Mouse (Mus musculus): ENCODE results near the gene Aars2. TPM values are rescaled to one million over a fixed set of nuclear protein-coding genes. Genes with fewer than 3 reads are reported as not detected.

The Aars2 gene
- 5.1 and 8.6 TPM in 2 replicates for polyA plus RNA-seq (2015; fragmentation: Nextera tagmentation; extraction: Ambion mirVana)

DNA sequence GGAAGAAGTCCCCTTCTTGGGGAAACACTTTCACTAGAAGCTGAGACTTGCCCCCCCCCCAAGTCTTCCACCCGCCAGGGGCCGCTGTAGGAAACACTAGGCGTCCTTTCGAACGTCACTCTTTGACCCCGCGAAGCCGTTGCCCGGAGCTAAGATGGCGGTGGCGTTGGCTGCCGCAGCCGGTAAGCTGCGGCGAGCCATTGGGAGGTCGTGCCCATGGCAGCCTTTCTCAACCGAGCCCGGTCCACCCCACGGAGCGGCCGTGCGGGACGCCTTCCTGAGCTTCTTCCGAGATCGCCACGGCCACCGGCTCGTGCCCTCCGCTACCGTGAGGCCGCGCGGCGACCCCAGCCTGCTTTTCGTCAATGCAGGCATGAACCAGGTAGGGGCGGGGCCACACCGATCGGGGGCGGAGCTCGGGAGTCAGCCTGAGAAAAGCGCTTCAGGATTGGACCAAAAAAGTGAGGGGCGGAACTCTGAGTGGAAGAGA lies at the start of gene Aars2:
Gene Aars2, plus strand, starts transcription at position 142 of the 490 bp plus-strand sequence.

GRCm38 (mm10) chr17:45474669-45475465 lies 31.8 kb upstream of the Aars2 start, which contains the start of gene Spats1:
Gene Spats1 (minus strand): TSS chr17:45475415.

DNA sequence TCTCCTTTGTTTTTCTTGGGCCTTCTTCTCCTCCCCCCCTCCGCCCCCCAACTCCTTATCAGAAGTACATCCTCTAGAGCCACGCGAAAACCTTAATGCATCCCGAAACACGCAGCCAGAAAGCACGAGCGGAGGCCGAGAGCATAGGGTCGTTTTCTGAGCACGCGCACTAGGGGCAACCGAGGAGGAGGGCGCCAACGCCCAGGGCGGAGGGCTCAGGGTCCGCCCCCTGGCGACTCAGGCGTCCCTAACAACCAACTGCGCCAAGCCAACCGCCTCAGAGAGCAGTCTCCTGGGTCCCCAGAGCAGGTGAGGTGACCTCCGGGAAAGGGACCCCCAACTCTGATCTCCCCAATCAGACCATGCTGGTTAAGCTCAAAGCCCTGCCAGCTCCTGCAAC lies 16.6 kb downstream of the Aars2 start, which contains the start of gene Tcte1:
Gene Tcte1, plus strand, starts transcription at position 172 of the 400 bp plus-strand sequence.

DNA sequence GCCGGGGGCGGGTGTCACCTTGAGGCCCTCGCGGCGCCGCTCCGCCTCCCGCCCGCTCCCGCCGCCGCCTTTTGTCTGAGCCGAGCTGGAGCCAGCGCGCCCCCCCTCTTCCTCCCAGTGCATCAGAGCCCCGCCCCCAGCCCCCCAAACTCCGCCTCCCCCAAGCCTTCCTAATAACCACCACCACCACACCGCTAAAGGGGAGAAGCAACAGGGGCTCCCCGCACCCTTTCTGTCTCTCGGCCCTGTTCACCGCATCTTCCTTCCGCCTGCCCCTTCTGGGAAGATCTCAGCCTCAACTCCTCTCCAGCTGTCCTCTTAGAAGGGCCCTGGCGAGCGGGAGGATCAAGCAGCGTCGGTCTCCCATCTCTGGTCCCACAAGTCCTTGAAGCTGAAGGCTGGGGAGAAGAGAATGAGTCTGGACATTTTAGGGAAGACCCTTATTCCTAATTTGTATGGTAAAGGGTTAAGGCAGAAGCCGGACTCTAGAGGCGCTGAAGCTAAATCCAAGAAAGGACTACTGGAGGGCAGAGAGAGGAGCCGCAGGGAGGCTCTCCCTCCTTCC lies 43.1 kb downstream of the Aars2 start, which contains the start of gene Tmem151b:
Gene Tmem151b, minus strand, starts transcription at position 61 of the 565 bp plus-strand sequence.

GRCm38 (mm10) chr17:45555452-45556106 lies 48.9 kb downstream of the Aars2 start, which contains the start of gene Nfkbie:
Gene Nfkbie (plus strand): TSS chr17:45555703.

DNA sequence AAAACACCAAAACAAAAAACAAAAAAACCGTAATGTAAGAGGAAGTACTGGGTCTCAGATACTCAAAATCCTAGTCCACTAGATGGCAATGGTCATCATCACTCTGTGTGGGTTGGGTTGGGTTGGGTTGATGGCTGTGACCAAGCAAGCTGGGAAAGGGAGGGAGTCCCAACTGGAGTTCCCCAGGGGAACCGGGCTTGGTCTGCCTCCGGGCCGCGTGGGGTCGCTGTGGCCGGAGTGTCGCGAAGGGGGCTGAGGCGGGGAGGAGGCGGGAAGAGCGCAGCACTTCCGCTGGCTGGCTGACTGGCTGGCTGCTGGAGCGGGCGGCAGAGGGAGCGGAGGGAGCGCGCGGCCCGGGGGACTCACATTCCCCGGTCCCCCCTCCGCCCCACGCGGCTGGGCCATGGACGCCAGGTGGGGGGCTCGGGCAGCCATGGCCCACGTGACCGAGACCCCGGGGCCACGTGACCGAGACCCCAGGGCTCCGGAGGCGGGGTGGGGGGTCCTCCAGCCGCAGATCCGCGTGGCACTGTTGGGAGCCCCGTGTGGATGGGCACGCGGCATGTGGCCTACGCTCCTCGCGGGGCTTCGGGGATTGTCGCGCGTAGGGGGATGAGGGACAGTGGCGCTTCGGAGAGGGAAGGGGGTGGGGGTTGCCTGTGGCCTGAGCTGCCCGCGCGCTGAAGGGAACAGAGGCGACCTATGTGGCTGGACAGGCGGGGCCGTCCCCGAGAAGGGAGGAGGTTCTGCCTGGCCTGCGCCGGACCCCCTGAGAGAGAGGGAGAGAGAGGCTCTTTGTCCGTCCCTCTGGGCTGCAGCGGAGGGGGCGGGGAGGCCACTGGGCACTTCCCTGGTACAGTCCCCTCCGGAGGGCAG lies 57.3 kb downstream of the Aars2 start, which contains the start of gene Slc35b2:
Gene Slc35b2, plus strand, starts transcription at position 220 of the 876 bp plus-strand sequence.

Other genes with a start within 250 kb of the Aars2 start
- gene Cdc5l, start 73.1 kb upstream of the Aars2 start, polyA plus RNA-seq (2015; fragmentation: Nextera tagmentation; extraction: Ambion mirVana), result 24.7 and 31.6 TPM in 2 replicates
- gene Spats1, start 31.4 kb upstream of the Aars2 start, polyA plus RNA-seq (2015; fragmentation: Nextera tagmentation; extraction: Ambion mirVana), result 0.39 and 2.3 TPM in 2 replicates
- gene Tcte1, start 16.6 kb downstream of the Aars2 start, polyA plus RNA-seq (2015; fragmentation: Nextera tagmentation; extraction: Ambion mirVana), result 0.06 and 0.47 TPM in 2 replicates
- 1.2 and 5.1 TPM in 2 replicates for gene Tmem151b, start 42.8 kb downstream of the Aars2 start, polyA plus RNA-seq (2015; fragmentation: Nextera tagmentation; extraction: Ambion mirVana)
- gene Nfkbie, start 48.9 kb downstream of the Aars2 start, polyA plus RNA-seq (2015; fragmentation: Nextera tagmentation; extraction: Ambion mirVana), result 3.6 and 4.3 TPM in 2 replicates
- 143 and 167 TPM in 2 replicates for gene Slc35b2, start 57.0 kb downstream of the Aars2 start, polyA plus RNA-seq (2015; fragmentation: Nextera tagmentation; extraction: Ambion mirVana)
- gene Hsp90ab1, start 66.4 kb downstream of the Aars2 start, polyA plus RNA-seq (2015; fragmentation: Nextera tagmentation; extraction: Ambion mirVana), result 726 and 876 TPM in 2 replicates
- gene Slc29a1, start 92.8 kb downstream of the Aars2 start, polyA plus RNA-seq (2015; fragmentation: Nextera tagmentation; extraction: Ambion mirVana), result 94.3 and 154 TPM in 2 replicates
- gene Mymx, start 95.3 kb downstream of the Aars2 start, polyA plus RNA-seq (2015; fragmentation: Nextera tagmentation; extraction: Ambion mirVana), result 0.17 and 0.74 TPM in 2 replicates
- 0.10 and 0.76 TPM in 2 replicates for gene Capn11, start 152.5 kb downstream of the Aars2 start, polyA plus RNA-seq (2015; fragmentation: Nextera tagmentation; extraction: Ambion mirVana)
- gene Mrpl14, start 179.5 kb downstream of the Aars2 start, polyA plus RNA-seq (2015; fragmentation: Nextera tagmentation; extraction: Ambion mirVana), result 265 and 310 TPM in 2 replicates
- gene Tmem63b, start 180.1 kb downstream of the Aars2 start, polyA plus RNA-seq (2015; fragmentation: Nextera tagmentation; extraction: Ambion mirVana), result 26.0 and 27.7 TPM in 2 replicates
- not detected in 2 replicates for gene 1600014C23Rik, start 227.0 kb downstream of the Aars2 start, polyA plus RNA-seq (2015; fragmentation: Nextera tagmentation; extraction: Ambion mirVana)

Data from adrenal gland, postnatal 0 days (tissue).